Mouse (Mus musculus): ENCODE data around the gene Igf1r.

- no peak for TF ChIP-seq CTCF (IDR thresholded peaks at IDR 0.05; ENCODE audit: extremely low read depth, insufficient read depth, low read length)
- TF ChIP-seq POLR2A (IDR thresholded peaks at IDR 0.05; ENCODE audit: extremely low read depth, insufficient read depth, low read length): no peak
Measured at GRCm38 (mm10) chr7:68182025-68182424, 229.4 kb downstream of the Igf1r start.

Measured in cortical plate, adult 2 months (tissue).